Mouse (Mus musculus) liver, adult 2 months (tissue): ENCODE measurements around the gene Ier5l. TPM values are rescaled to one million over a fixed set of nuclear protein-coding genes. Genes with fewer than 3 reads are reported as not detected.

Source experiments
- DNase-seq: peaks from one replicate; pipeline ENCODE4 v3.0.0-alpha.2; 2011; ENCODE audit warnings: low read depth, low spot score; ENCODE audit errors: extremely low read depth
- H3K27ac ChIP-seq: fragments of 200-500 bp; replicated peaks from 2 replicates; pipeline ENCODE4 v1.5.1; 2012; ENCODE audit warnings: low read depth, mild to moderate bottlenecking, control low read depth, inconsistent platforms, low read length; ENCODE audit not compliant: insufficient read depth
- H3K27me3 ChIP-seq: fragments of 200-500 bp; 2 replicates; pipeline ENCODE4 v1.6.1; 2012; ENCODE audit warnings: mild to moderate bottlenecking, moderate library complexity, low read length, inconsistent platforms; ENCODE audit not compliant: control insufficient read depth, insufficient read depth
- H3K36me3 ChIP-seq: fragments of 200-500 bp; 2 replicates; pipeline ENCODE4 v1.6.1; 2012; ENCODE audit warnings: low read length, inconsistent platforms; ENCODE audit not compliant: control insufficient read depth, insufficient read depth
- H3K4me1 ChIP-seq: fragments of 200-500 bp; 2 replicates; pipeline ENCODE4 v1.6.1; 2011; ENCODE audit warnings: low read length; ENCODE audit not compliant: control insufficient read depth, insufficient read depth
- H3K4me3 ChIP-seq: fragments of 200-500 bp; 2 replicates; pipeline ENCODE4 v1.5.1; 2011; ENCODE audit warnings: low read depth, mild to moderate bottlenecking, control low read depth, low read length, moderate library complexity; ENCODE audit not compliant: insufficient read depth
- H3K79me2 ChIP-seq: fragments of 200-500 bp; 2 replicates; pipeline ENCODE4 v1.6.1; 2012; ENCODE audit warnings: inconsistent platforms, mild to moderate bottlenecking, low read length, moderate library complexity; ENCODE audit not compliant: control insufficient read depth, insufficient read depth
- H3K9ac ChIP-seq: fragments of 200-500 bp; 2 replicates; pipeline ENCODE4 v1.6.1; 2012; ENCODE audit warnings: low read depth, mild to moderate bottlenecking, control low read depth, inconsistent platforms, low read length
- CTCF ChIP-seq: fragments of 200-500 bp; IDR thresholded peaks from 2 replicates; pipeline ENCODE4 v1.5.1; 2011; ENCODE audit warnings: low read depth, low read length, control low read depth
- POLR2A ChIP-seq: fragments of 200-500 bp; IDR thresholded peaks from 2 replicates; pipeline ENCODE4 v1.6.1; 2011; ENCODE audit warnings: low read length, control low read depth; ENCODE audit not compliant: insufficient read depth; ENCODE audit errors: extremely low read depth
- WGBS: fragments of 180-500 bp; shearing (Covaris S2); methylation state at CpG from one replicate; pipeline ENCODE4 v1.1.7; 2018; 5-methylcytosine and 5-hydroxymethylcytosine counted together
- polyA plus RNA-seq: library from polyadenylated mRNA; depleted of rRNA; stranded (reverse); fragments of >200 nt; gene quantifications from 2 replicates; pipeline ENCODE4 v1.2.3, GENCODE M21; 2012
- total RNA-seq: library from RNA; depleted of rRNA; stranded (reverse); fragments of >200 nt; gene quantifications from 2 replicates; pipeline ENCODE4 v1.2.3, GENCODE M21; 2014

The Ier5l gene
- total and polyA plus RNA-seq, 2 experiments: 0.55 to 1.1 TPM

GRCm38 (mm10) chr2:30471795-30472720, 2.0 kb downstream of the Ier5l start:
- peaks cover 14% of the 10 kb centered on the region for H3K27me3 ChIP-seq
- 1% methylated on average over 47 of the region's 51 CpGs for WGBS
- H3K36me3 ChIP-seq: no peaks in the 10 kb centered on the region

GRCm38 (mm10) chr2:30471051-30471450, 3.0 kb downstream of the Ier5l start:
- H3K27ac ChIP-seq: peak overlapping the region; percentile 11; the same call in 1 of the 2 replicates
- H3K27me3 ChIP-seq: peaks cover 14% of the 10 kb centered on the region
- no peak overlapping the region for H3K9ac ChIP-seq
- no peaks in the 10 kb centered on the region for H3K79me2 ChIP-seq
- no peak overlapping the region for H3K4me3 ChIP-seq
- 38% methylated on average over 8 of the region's 8 CpGs for whole genome bisulfite sequencing
- 0 out of 2 replicates have a peak, but pooled peaks cover 3% of the 10 kb centered on the region for H3K4me1 ChIP-seq
- no peaks in the 10 kb centered on the region for H3K36me3 ChIP-seq
- TF ChIP-seq CTCF: no peak
- no peak for TF ChIP-seq POLR2A
- no peak for DNase-seq

More at GRCm38 (mm10) chr2:30471795-30472720, 2.0 kb downstream of the Ier5l start:
- peak overlapping the region; percentile 82 for H3K4me3 ChIP-seq
- 0 out of 2 replicates have a peak, but pooled peaks cover 3% of the 10 kb centered on the region for H3K4me1 ChIP-seq
- TF ChIP-seq POLR2A: no peak
- no peak for TF ChIP-seq CTCF
- H3K9ac ChIP-seq: peak overlapping the region; percentile 89
- no peaks in the 10 kb centered on the region for H3K79me2 ChIP-seq
- peak overlapping the region; percentile 79 for H3K27ac ChIP-seq
- peak; percentile 56 for DNase-seq

- TF ChIP-seq CTCF (no peak), POLR2A (no peak)
- Histone ChIP-seq H3K27ac (peak overlapping the region; percentile 57), H3K4me3 (peak overlapping the region; percentile 47), H3K27me3 (peaks cover 14% of the 10 kb centered on the region), H3K9ac (peak overlapping the region; percentile 52), H3K36me3 (no peaks in the 10 kb centered on the region), H3K79me2 (no peaks in the 10 kb centered on the region), H3K4me1 (0 out of 2 replicates have a peak, but pooled peaks cover 3% of the 10 kb centered on the region)
- 3% methylated on average over 46 of the region's 46 CpGs for WGBS
- no peak for DNase-seq
Observed at GRCm38 (mm10) chr2:30470143-30470946, 3.7 kb downstream of the Ier5l start.

GRCm38 (mm10) chr2:30469796-30470142, 4.2 kb downstream of the Ier5l start:
- Histone ChIP-seq H3K4me1 (0 out of 2 replicates have a peak, but pooled peaks cover 3% of the 10 kb centered on the region), H3K4me3 (peak overlapping the region; percentile 47; the same call in 1 of the 2 replicates), H3K27ac (peak overlapping the region; percentile 57; the same call in 1 of the 2 replicates), H3K9ac (peak overlapping the region; percentile 52), H3K27me3 (peaks cover 14% of the 10 kb centered on the region), H3K36me3 (no peaks in the 10 kb centered on the region), H3K79me2 (no peaks in the 10 kb centered on the region)
- DNase-seq: no peak
- under 1% methylated on average over 19 of the region's 19 CpGs for WGBS
- TF ChIP-seq CTCF (peak; percentile 80), POLR2A (no peak)

GRCm38 (mm10) chr2:30469009-30469408, 5.0 kb downstream of the Ier5l start:
- Histone ChIP-seq H3K27ac (no peak overlapping the region), H3K4me3 (no peak overlapping the region), H3K79me2 (no peaks in the 10 kb centered on the region), H3K9ac (no peak overlapping the region), H3K36me3 (no peaks in the 10 kb centered on the region), H3K4me1 (peaks cover 3% of the 10 kb centered on the region), H3K27me3 (peaks cover 10% of the 10 kb centered on the region)
- no peak for DNase-seq
- WGBS: 74% methylated on average over 6 of the region's 6 CpGs
- no peak for TF ChIP-seq POLR2A
- no peak for TF ChIP-seq CTCF
